Mouse (Mus musculus): ENCODE measurements around the gene Dpagt1.

- TF ChIP-seq CTCF (IDR thresholded peaks at IDR 0.05; ENCODE audit: borderline replicate concordance, insufficient read depth, low read depth, low read length) (no peak), POLR2A (IDR thresholded peaks at IDR 0.05; ENCODE audit: borderline replicate concordance, insufficient read depth, low read length) (no peak)
Observed at GRCm38 (mm10) chr9:44335331-44336092, 9.7 kb downstream of the Dpagt1 start.
